Mouse (Mus musculus) kidney, adult 2 months (tissue): ENCODE measurements around the gene Mb21d2.

Experiments
- CTCF ChIP-seq: fragments of 200-500 bp; conservative IDR thresholded peaks from 2 replicates; pipeline ENCODE4 v1.5.1; 2011; ENCODE audit warnings: low read depth, mild to moderate bottlenecking, control low read depth, low read length, moderate library complexity, mixed read lengths; ENCODE audit not compliant: insufficient read depth, insufficient read length
- POLR2A ChIP-seq: fragments of 200-500 bp; IDR thresholded peaks from one replicate; pipeline ENCODE4 v1.6.1; 2011; ENCODE audit warnings: low read depth, low read length, control low read depth

GRCm38 (mm10) chr16:28877162-28877662, 52.3 kb downstream of the Mb21d2 start:
- TF ChIP-seq POLR2A (no peak), CTCF (no peak)
